Mouse (Mus musculus) hindbrain, embryonic 16.5 days (tissue): Measurements from ENCODE around the gene Mrps21. TPM values are rescaled to one million over a fixed set of nuclear protein-coding genes. Genes with fewer than 3 reads are reported as not detected.

ENCODE experiments used
- polyA plus RNA-seq: library from polyadenylated mRNA; unstranded; fragments of >200 nt; fragmentation: Nextera tagmentation; extraction: Ambion mirVana; gene quantifications from 2 replicates; pipeline ENCODE4 v1.2.1, GENCODE M21; 2015

The Mrps21 gene
- polyA plus RNA-seq, 1 experiment from 2014 or later, result 276 TPM

Other genes starting within 250 kb of the Mrps21 start
- 109 and 118 TPM in 2 replicates for gene Ensa, start 246.5 kb downstream of the Mrps21 start, polyA plus RNA-seq
- 20.2 and 39.4 TPM in 2 replicates for gene Mcl1, start 212.7 kb downstream of the Mrps21 start, polyA plus RNA-seq
- 1.4 and 2.4 TPM in 2 replicates for gene Adamtsl4, start 183.6 kb downstream of the Mrps21 start, polyA plus RNA-seq
- gene Ecm1, start 131.9 kb downstream of the Mrps21 start, polyA plus RNA-seq, result 10.3 and 12.8 TPM in 2 replicates
- gene Tars2, start 111.3 kb downstream of the Mrps21 start, polyA plus RNA-seq, result 50.1 and 50.8 TPM in 2 replicates
- 17.6 and 18.7 TPM in 2 replicates for gene Rprd2, start 52.7 kb downstream of the Mrps21 start, polyA plus RNA-seq
- 30.8 and 35.6 TPM in 2 replicates for gene Prpf3, start 15.6 kb downstream of the Mrps21 start, polyA plus RNA-seq
- 5.1 and 6.1 TPM in 2 replicates for gene Ciart, start 10.7 kb upstream of the Mrps21 start, polyA plus RNA-seq
- gene BC028528, start 20.5 kb upstream of the Mrps21 start, polyA plus RNA-seq, result 17.2 and 21.4 TPM in 2 replicates
- 30.1 and 31.8 TPM in 2 replicates for gene Aph1a, start 22.4 kb upstream of the Mrps21 start, polyA plus RNA-seq
- 16.1 and 16.9 TPM in 2 replicates for gene Car14, start 33.2 kb upstream of the Mrps21 start, polyA plus RNA-seq
- gene Anp32e, start 57.7 kb upstream of the Mrps21 start, polyA plus RNA-seq, result 110 and 118 TPM in 2 replicates
- gene Plekho1, start 124.5 kb upstream of the Mrps21 start, polyA plus RNA-seq, result 27.7 and 41.3 TPM in 2 replicates
- gene Vps45, start 186.9 kb upstream of the Mrps21 start, polyA plus RNA-seq, result 58.7 and 60.8 TPM in 2 replicates
- 6.5 and 8.7 TPM in 2 replicates for gene Otud7b, start 233.0 kb upstream of the Mrps21 start, polyA plus RNA-seq